Mouse (Mus musculus): Measurements from ENCODE around the gene Znrf3. TPM values are rescaled to one million over a fixed set of nuclear protein-coding genes. Genes with fewer than 3 reads are reported as not detected.
"Not testable (repeated sequence)": the region's sequence is repeated elsewhere in the genome, so short reads cannot be mapped to it uniquely, and the experiment has no call there.

Gene Znrf3
- polyA plus RNA-seq, 1 experiment from 2014 or later = 7.7 TPM

- ATAC-seq = no peak
- Histone ChIP-seq H3K4me3 (ENCODE audit: low read depth, low read length) (no peak overlapping the region), H3K27me3 (ENCODE audit: control insufficient read depth, insufficient read depth, low read depth, low read length) (no peaks in the 10 kb centered on the region), H3K36me3 (ENCODE audit: control insufficient read depth, insufficient read depth, low read length) (no peaks in the 10 kb centered on the region), H3K4me2 (ENCODE audit: low read length) (no peak overlapping the region), H3K27ac (ENCODE audit: low read length) (no peak overlapping the region), H3K9me3 (replicated peaks; ENCODE audit: control insufficient read depth, low read length, poor library complexity, severe bottlenecking) (no peaks in the 10 kb centered on the region), H3K9ac (ENCODE audit: low read depth, low read length) (no peak overlapping the region), H3K4me1 (ENCODE audit: control insufficient read depth, insufficient read depth, low read length) (no peaks in the 10 kb centered on the region)
- WGBS = 87% methylated on average over 7 of the region's 7 CpGs
Observed at GRCm38 (mm10) chr11:5478193-5478592, 33.5 kb upstream of the Znrf3 start.

GRCm38 (mm10) chr11:5476806-5477205 lies 32.2 kb upstream of the Znrf3 start:
- H3K27ac ChIP-seq (ENCODE audit: low read length) = no peak overlapping the region
- no peak overlapping the region for H3K4me2 ChIP-seq (ENCODE audit: low read length)
- no peaks in the 10 kb centered on the region for H3K4me1 ChIP-seq (ENCODE audit: control insufficient read depth, insufficient read depth, low read length)
- no peaks in the 10 kb centered on the region for H3K27me3 ChIP-seq (ENCODE audit: control insufficient read depth, insufficient read depth, low read depth, low read length)
- no peaks in the 10 kb centered on the region for H3K36me3 ChIP-seq (ENCODE audit: control insufficient read depth, insufficient read depth, low read length)
- no peak for ATAC-seq
- 91% methylated on average over 4 of the region's 4 CpGs for WGBS
- H3K9me3 ChIP-seq (replicated peaks; ENCODE audit: control insufficient read depth, low read length, poor library complexity, severe bottlenecking) = no peaks in the 10 kb centered on the region
- H3K9ac ChIP-seq (ENCODE audit: low read depth, low read length) = no peak overlapping the region
- no peak overlapping the region for H3K4me3 ChIP-seq (ENCODE audit: low read depth, low read length)

GRCm38 (mm10) chr11:5475556-5476118 lies 31.0 kb upstream of the Znrf3 start:
- WGBS = no CpG with 5 or more reads among the region's 2 CpGs
- H3K9ac ChIP-seq (ENCODE audit: low read depth, low read length); H3K4me1 ChIP-seq (ENCODE audit: control insufficient read depth, insufficient read depth, low read length); H3K9me3 ChIP-seq (replicated peaks; ENCODE audit: control insufficient read depth, low read length, poor library complexity, severe bottlenecking); H3K27ac ChIP-seq (ENCODE audit: low read length); H3K4me3 ChIP-seq (ENCODE audit: low read depth, low read length); H3K27me3 ChIP-seq (ENCODE audit: control insufficient read depth, insufficient read depth, low read depth, low read length); ATAC-seq; H3K4me2 ChIP-seq (ENCODE audit: low read length); H3K36me3 ChIP-seq (ENCODE audit: control insufficient read depth, insufficient read depth, low read length): not testable (repeated sequence)

GRCm38 (mm10) chr11:5474130-5474529 lies 29.5 kb upstream of the Znrf3 start:
- Histone ChIP-seq H3K9ac (ENCODE audit: low read depth, low read length) (no peak overlapping the region), H3K4me2 (ENCODE audit: low read length) (no peak overlapping the region), H3K4me1 (ENCODE audit: control insufficient read depth, insufficient read depth, low read length) (no peaks in the 10 kb centered on the region), H3K36me3 (ENCODE audit: control insufficient read depth, insufficient read depth, low read length) (no peaks in the 10 kb centered on the region), H3K4me3 (ENCODE audit: low read depth, low read length) (no peak overlapping the region), H3K27ac (ENCODE audit: low read length) (no peak overlapping the region), H3K27me3 (ENCODE audit: control insufficient read depth, insufficient read depth, low read depth, low read length) (no peaks in the 10 kb centered on the region), H3K9me3 (replicated peaks; ENCODE audit: control insufficient read depth, low read length, poor library complexity, severe bottlenecking) (no peaks in the 10 kb centered on the region)
- ATAC-seq = 0 out of 2 replicates have a peak, but pooled peaks have one; percentile 21
- 14% methylated on average over 5 of the region's 5 CpGs for WGBS

GRCm38 (mm10) chr11:5470055-5470454 lies 25.4 kb upstream of the Znrf3 start:
- ATAC-seq = no peak
- no peak overlapping the region for H3K4me2 ChIP-seq (ENCODE audit: low read length)
- no peak overlapping the region for H3K4me3 ChIP-seq (ENCODE audit: low read depth, low read length)
- WGBS = 70% methylated on average over 3 of the region's 3 CpGs
- H3K36me3 ChIP-seq (ENCODE audit: control insufficient read depth, insufficient read depth, low read length) = no peaks in the 10 kb centered on the region
- no peaks in the 10 kb centered on the region for H3K27me3 ChIP-seq (ENCODE audit: control insufficient read depth, insufficient read depth, low read depth, low read length)
- H3K9ac ChIP-seq (ENCODE audit: low read depth, low read length) = no peak overlapping the region
- no peak overlapping the region for H3K27ac ChIP-seq (ENCODE audit: low read length)
- H3K9me3 ChIP-seq (replicated peaks; ENCODE audit: control insufficient read depth, low read length, poor library complexity, severe bottlenecking) = no peaks in the 10 kb centered on the region
- H3K4me1 ChIP-seq (ENCODE audit: control insufficient read depth, insufficient read depth, low read length) = no peaks in the 10 kb centered on the region

GRCm38 (mm10) chr11:5469084-5469483 lies 24.4 kb upstream of the Znrf3 start:
- 86% methylated on average over 3 of the region's 3 CpGs for WGBS
- H3K9me3 ChIP-seq (replicated peaks; ENCODE audit: control insufficient read depth, low read length, poor library complexity, severe bottlenecking) = no peaks in the 10 kb centered on the region
- H3K4me1 ChIP-seq (ENCODE audit: control insufficient read depth, insufficient read depth, low read length) = no peaks in the 10 kb centered on the region
- no peak overlapping the region for H3K9ac ChIP-seq (ENCODE audit: low read depth, low read length)
- no peak overlapping the region for H3K4me2 ChIP-seq (ENCODE audit: low read length)
- no peak overlapping the region for H3K4me3 ChIP-seq (ENCODE audit: low read depth, low read length)
- no peak for ATAC-seq
- no peaks in the 10 kb centered on the region for H3K36me3 ChIP-seq (ENCODE audit: control insufficient read depth, insufficient read depth, low read length)
- no peak overlapping the region for H3K27ac ChIP-seq (ENCODE audit: low read length)
- H3K27me3 ChIP-seq (ENCODE audit: control insufficient read depth, insufficient read depth, low read depth, low read length) = no peaks in the 10 kb centered on the region

GRCm38 (mm10) chr11:5468471-5468870 lies 23.8 kb upstream of the Znrf3 start:
- Histone ChIP-seq H3K36me3 (ENCODE audit: control insufficient read depth, insufficient read depth, low read length) (no peaks in the 10 kb centered on the region), H3K9me3 (replicated peaks; ENCODE audit: control insufficient read depth, low read length, poor library complexity, severe bottlenecking) (no peaks in the 10 kb centered on the region), H3K4me1 (ENCODE audit: control insufficient read depth, insufficient read depth, low read length) (no peaks in the 10 kb centered on the region), H3K9ac (ENCODE audit: low read depth, low read length) (no peak overlapping the region), H3K27ac (ENCODE audit: low read length) (no peak overlapping the region), H3K4me2 (ENCODE audit: low read length) (no peak overlapping the region), H3K27me3 (ENCODE audit: control insufficient read depth, insufficient read depth, low read depth, low read length) (no peaks in the 10 kb centered on the region), H3K4me3 (ENCODE audit: low read depth, low read length) (no peak overlapping the region)
- ATAC-seq = no peak
- 43% methylated on average over 2 of the region's 2 CpGs for WGBS

GRCm38 (mm10) chr11:5451923-5452322 lies 7.3 kb upstream of the Znrf3 start:
- Histone ChIP-seq H3K9me3 (replicated peaks; ENCODE audit: control insufficient read depth, low read length, poor library complexity, severe bottlenecking) (no peaks in the 10 kb centered on the region), H3K27ac (ENCODE audit: low read length) (no peak overlapping the region), H3K36me3 (ENCODE audit: control insufficient read depth, insufficient read depth, low read length) (no peaks in the 10 kb centered on the region), H3K27me3 (ENCODE audit: control insufficient read depth, insufficient read depth, low read depth, low read length) (no peaks in the 10 kb centered on the region), H3K4me1 (ENCODE audit: control insufficient read depth, insufficient read depth, low read length) (no peaks in the 10 kb centered on the region), H3K4me3 (ENCODE audit: low read depth, low read length) (no peak overlapping the region), H3K4me2 (ENCODE audit: low read length) (no peak overlapping the region), H3K9ac (ENCODE audit: low read depth, low read length) (no peak overlapping the region)
- 69% methylated on average over 6 of the region's 6 CpGs for WGBS
- ATAC-seq = no peak

- Histone ChIP-seq H3K4me2 (ENCODE audit: low read length) (no peak overlapping the region), H3K4me1 (ENCODE audit: control insufficient read depth, insufficient read depth, low read length) (no peaks in the 10 kb centered on the region), H3K4me3 (ENCODE audit: low read depth, low read length) (no peak overlapping the region), H3K27ac (ENCODE audit: low read length) (no peak overlapping the region), H3K36me3 (ENCODE audit: control insufficient read depth, insufficient read depth, low read length) (no peaks in the 10 kb centered on the region), H3K9ac (ENCODE audit: low read depth, low read length) (no peak overlapping the region), H3K27me3 (ENCODE audit: control insufficient read depth, insufficient read depth, low read depth, low read length) (no peaks in the 10 kb centered on the region), H3K9me3 (replicated peaks; ENCODE audit: control insufficient read depth, low read length, poor library complexity, severe bottlenecking) (no peaks in the 10 kb centered on the region)
- no peak for ATAC-seq
- 78% methylated on average over 4 of the region's 4 CpGs for WGBS
Observed at GRCm38 (mm10) chr11:5451341-5451740, 6.7 kb upstream of the Znrf3 start.

Data from midbrain, embryonic 16.5 days (tissue).